In the genomic region with DNA sequence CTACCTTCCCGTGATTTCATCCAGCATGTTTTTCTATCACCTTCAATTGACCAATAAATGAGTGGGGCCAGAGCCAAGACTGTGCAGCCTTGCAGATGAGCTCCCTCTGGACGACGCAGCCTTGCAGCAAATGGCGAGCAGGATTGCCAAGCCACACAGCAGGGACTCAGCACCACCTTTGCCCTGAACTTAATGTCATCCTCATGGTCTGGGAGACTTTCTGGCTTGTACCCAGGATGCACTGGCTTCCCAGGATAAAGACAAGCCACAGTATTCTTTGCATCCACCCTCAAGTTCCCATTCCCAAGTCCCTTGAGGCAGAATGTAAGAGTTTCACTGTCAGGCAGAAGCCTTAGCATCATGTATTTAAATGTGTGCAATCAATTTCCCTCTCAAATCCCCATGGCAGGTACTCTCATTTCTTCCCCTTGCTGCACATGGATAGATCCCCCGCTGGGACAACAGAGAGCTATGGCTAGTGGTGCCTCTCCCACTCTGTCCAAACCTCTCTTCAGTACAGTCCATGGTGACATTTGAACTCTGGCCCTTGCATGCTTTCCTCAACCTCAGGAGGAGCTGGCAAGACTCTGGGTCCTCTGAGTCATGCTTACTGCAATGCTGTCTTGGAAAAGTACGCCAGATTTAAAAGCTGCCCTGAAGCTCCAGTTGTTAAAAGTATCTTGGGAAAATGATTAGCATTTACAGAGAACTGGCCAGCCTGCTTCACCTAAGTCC, we compare ENCODE assay signal across 11 mouse cellular contexts.
A peak's percentile ranks its signal among the peaks of the same experiment; 100 is the strongest.
DNase-seq lines count a peak whose midpoint lies in the region; ATAC-seq and TF ChIP-seq lines count a peak whose summit lies in the region.
"Had no signal": no experiment of that assay in that cellular context is flagged by ENCODE, and none has a peak within 500 bp of the region (broad histone marks: within the 10 kb centered on the region; RNA-seq: fewer than 3 reads in every experiment).

No protein-coding gene starts in this region.

- no peak for ATAC-seq in lung, postnatal 0 days

- H3K27me3 ChIP-seq in lung, postnatal 0 days (replicated peaks; ENCODE audit: insufficient read depth, low read length) = no peaks in the 10 kb centered on the region

- no peak for TF ChIP-seq CTCF in lung, postnatal 0 days (IDR thresholded peaks at IDR 0.05)

- no peak overlapping the region for H3K27ac ChIP-seq in lung, postnatal 0 days (ENCODE audit: low read length)
- H3K27ac ChIP-seq: liver, embryonic 14.5 days had no signal

- H3K9ac ChIP-seq in lung, postnatal 0 days (replicated peaks; ENCODE audit: low read depth) = no peak overlapping the region
- H3K9ac ChIP-seq: liver, embryonic 14.5 days had no signal

- no peak for TF ChIP-seq EP300 in lung, postnatal 0 days (IDR thresholded peaks at IDR 0.05)

- intact Hi-C loops in gastrocnemius, postnatal 14 days (cut with DNase I; ENCODE audit: low total_unique reads) = no loop called here

- WGBS in lung, postnatal 0 days = 65% methylated on average over 6 of the region's 6 CpGs

- H3K9me3 ChIP-seq in lung, postnatal 0 days (ENCODE audit: low read length) = no peaks in the 10 kb centered on the region

- peak; percentile 24 for DNase-seq in gastrocnemius, postnatal 25 days
- DNase-seq in gastrocnemius, postnatal 14 days = no peak
- peak; percentile 45 for DNase-seq in lung, postnatal 0 days (ENCODE audit: low spot score)
- no peak for DNase-seq in lung, postnatal 4 days
- DNase-seq in fibroblast of lung, adult 2 months (ENCODE audit: low read depth) = peak; percentile 70
- peak; percentile 32 for DNase-seq in lung, postnatal 25 days (ENCODE audit: low spot score)
- DNase-seq in embryo, embryonic 9.5 days (ENCODE audit: extremely low spot score) = no peak
- DNase-seq: cerebellum, adult 11 months; midbrain, embryonic 14.5 days; right cerebral cortex, postnatal 25 days had no signal

- no peak overlapping the region for H3K4me2 ChIP-seq in lung, postnatal 0 days (replicated peaks; ENCODE audit: low read depth, low read length)

- H3K4me1 ChIP-seq in lung, postnatal 0 days (ENCODE audit: insufficient read depth, low read depth, low read length) = no peaks in the 10 kb centered on the region

- no peaks in the 10 kb centered on the region for H3K36me3 ChIP-seq in lung, postnatal 0 days (ENCODE audit: insufficient read depth, low read length)

- H3K4me3 ChIP-seq in lung, postnatal 0 days (ENCODE audit: low read depth, low read length) = no peak overlapping the region

Comparison
In these comparisons a context has a peak if more than half of its experiments do, and no peak if none do; other contexts are left out.
1. DNase-seq: peak in gastrocnemius, postnatal 25 days (single experiment), lung, postnatal 0 days (single experiment), fibroblast of lung, adult 2 months (single experiment) and lung, postnatal 25 days (single experiment); none in gastrocnemius, postnatal 14 days (single experiment), lung, postnatal 4 days (0 of 2) and embryo, embryonic 9.5 days (single experiment).